Comparison of ENCODE assay signal across 13 mouse cellular contexts in genomic region chr11:67125361-67125760, GRCm38 (mm10). TPM values are rescaled to one million over a fixed set of nuclear protein-coding genes. Genes with fewer than 3 reads are reported as not detected.
DNase-seq lines count a peak whose midpoint lies in the region; ATAC-seq lines count a peak whose summit lies in the region.
"Had no signal": no experiment of that assay in that cellular context is flagged by ENCODE, and none has a peak within 500 bp of the region (broad histone marks: within the 10 kb centered on the region; RNA-seq: fewer than 3 reads in every experiment).

No protein-coding gene starts in this region.

- H3K4me1 ChIP-seq in midbrain, embryonic 13.5 days (replicated peaks): peaks cover 8% of the 10 kb centered on the region; the same call in 1 of the 2 replicates
- H3K4me1 ChIP-seq in midbrain, embryonic 10.5 days: peaks cover 5% of the 10 kb centered on the region
- H3K4me1 ChIP-seq in limb, embryonic 13.5 days: peaks cover 10% of the 10 kb centered on the region; the same call in 1 of the 2 replicates
- H3K4me1 ChIP-seq: heart, embryonic 13.5 days had no signal

- no peak for ATAC-seq in midbrain, embryonic 13.5 days
- ATAC-seq in limb, embryonic 13.5 days (ENCODE audit: low FRiP score, low read depth): no peak

- H3K27me3 ChIP-seq in midbrain, embryonic 13.5 days: no peaks in the 10 kb centered on the region
- H3K27me3 ChIP-seq in midbrain, embryonic 10.5 days (ENCODE audit: low read depth, poor library complexity, severe bottlenecking): no peaks in the 10 kb centered on the region
- H3K27me3 ChIP-seq in limb, embryonic 13.5 days: no peaks in the 10 kb centered on the region
- H3K27me3 ChIP-seq: heart, embryonic 13.5 days had no signal

- 0 out of 2 replicates have a peak overlapping the region, but pooled peaks have one; percentile 2 for H3K27ac ChIP-seq in midbrain, embryonic 13.5 days
- H3K27ac ChIP-seq in midbrain, embryonic 10.5 days (replicated peaks): no peak overlapping the region
- no peak overlapping the region for H3K27ac ChIP-seq in limb, embryonic 13.5 days
- H3K27ac ChIP-seq: heart, embryonic 13.5 days had no signal

- 78% methylated on average over 17 of the region's 17 CpGs for WGBS in midbrain, embryonic 13.5 days
- WGBS in midbrain, embryonic 10.5 days: 84% methylated on average over 17 of the region's 17 CpGs
- 52% methylated on average over 17 of the region's 17 CpGs for WGBS in limb, embryonic 13.5 days

- H3K4me2 ChIP-seq in midbrain, embryonic 13.5 days (replicated peaks): no peak overlapping the region
- peak overlapping the region; percentile 35 for H3K4me2 ChIP-seq in limb, embryonic 13.5 days (replicated peaks)
- H3K4me2 ChIP-seq: heart, embryonic 13.5 days had no signal

- no peaks in the 10 kb centered on the region for H3K9me3 ChIP-seq in midbrain, embryonic 13.5 days
- no peaks in the 10 kb centered on the region for H3K9me3 ChIP-seq in midbrain, embryonic 10.5 days (replicated peaks)
- no peaks in the 10 kb centered on the region for H3K9me3 ChIP-seq in limb, embryonic 13.5 days

- H3K4me3 ChIP-seq in midbrain, embryonic 13.5 days (replicated peaks): no peak overlapping the region
- no peak overlapping the region for H3K4me3 ChIP-seq in midbrain, embryonic 10.5 days
- H3K4me3 ChIP-seq in limb, embryonic 13.5 days: no peak overlapping the region
- H3K4me3 ChIP-seq: heart, embryonic 13.5 days had no signal

- no peak overlapping the region for H3K9ac ChIP-seq in midbrain, embryonic 13.5 days (replicated peaks)
- H3K9ac ChIP-seq in limb, embryonic 13.5 days: no peak overlapping the region
- H3K9ac ChIP-seq: heart, embryonic 13.5 days had no signal

- H3K36me3 ChIP-seq in midbrain, embryonic 13.5 days: no peaks in the 10 kb centered on the region
- H3K36me3 ChIP-seq in midbrain, embryonic 10.5 days: no peaks in the 10 kb centered on the region
- no peaks in the 10 kb centered on the region for H3K36me3 ChIP-seq in limb, embryonic 13.5 days
- H3K36me3 ChIP-seq: heart, embryonic 13.5 days had no signal

- DNase-seq in midbrain, embryonic 10.5 days (ENCODE audit: low spot score): no peak
- peak; percentile 69 to 88 for DNase-seq in frontal cortex, postnatal 36 days (ENCODE audit: low spot score in 2 of 2)
- DNase-seq in telencephalon, adult 2 months (ENCODE audit: low read depth, low spot score): peak; percentile 81
- DNase-seq in adrenal gland, postnatal 36 days: no peak
- DNase-seq in spleen, postnatal 14 days (ENCODE audit: low spot score in 2 of 2): no peak
- DNase-seq: cerebellum, adult 2 months; lung, postnatal 10 days; thymus, postnatal 36 days had no signal

RNA-seq across cellular contexts. Expression of gene Myh2, which starts 45.5 kb away (rescaled TPM):
- polyA plus RNA-seq in midbrain, embryonic 13.5 days (2015; fragmentation: Nextera tagmentation; extraction: Ambion mirVana): not detected in 2 replicates
- polyA plus RNA-seq in midbrain, embryonic 10.5 days (2016; fragmentation: Nextera tagmentation; extraction: Ambion mirVana): 0.04 TPM in 1 of 2 replicates, not detected in the other
- polyA plus RNA-seq in limb, embryonic 13.5 days (2015; fragmentation: Nextera tagmentation; extraction: Ambion mirVana): 0.11 and 0.15 TPM in 2 replicates
- total RNA-seq in adrenal gland, postnatal 36 days (2021): under 1 TPM in 1 of 2 experiments, not detected in 1; 0.20 TPM
- total RNA-seq: ES-E14 had no signal
- polyA plus RNA-seq: cerebellum, adult 2 months; heart, embryonic 13.5 days; limb, embryonic 11.5 days had no signal

RNA-seq across cellular contexts. Expression of gene Myh3, which starts 47.3 kb away (rescaled TPM):
- polyA plus RNA-seq in midbrain, embryonic 13.5 days (2015; fragmentation: Nextera tagmentation; extraction: Ambion mirVana): 0.35 and 0.39 TPM in 2 replicates
- 0.11 and 0.37 TPM in 2 replicates for polyA plus RNA-seq in midbrain, embryonic 10.5 days (2016; fragmentation: Nextera tagmentation; extraction: Ambion mirVana)
- 85.0 and 101 TPM in 2 replicates for polyA plus RNA-seq in limb, embryonic 13.5 days (2015; fragmentation: Nextera tagmentation; extraction: Ambion mirVana)
- under 1 TPM; 0.03 to 0.07 TPM for total RNA-seq in adrenal gland, postnatal 36 days (2021)

Comparison
In these comparisons a context has a peak if more than half of its experiments do, and no peak if none do; other contexts are left out.
1. DNase-seq: peak in frontal cortex, postnatal 36 days (2 of 2) and telencephalon, adult 2 months (single experiment); none in midbrain, embryonic 10.5 days (single experiment), adrenal gland, postnatal 36 days (0 of 2) and spleen, postnatal 14 days (0 of 2).
2. RNA of gene Myh3, which starts 47.3 kb away (polyA plus RNA-seq): 85.0 to 101 TPM in limb, embryonic 13.5 days; 0.35 to 0.39 TPM in midbrain, embryonic 13.5 days and 0.11 to 0.37 TPM in midbrain, embryonic 10.5 days; every median in the first group is over 10 times any median in the second.